Mouse (Mus musculus): ENCODE measurements around the gene Lrfn2.

Lrfn2 gene

GRCm38 (mm10) chr17:48931621-48932405 lies at the start of gene Lrfn2:
Gene Lrfn2 (plus strand): TSS chr17:48932379.
- peak; percentile 14 to 66 for DNase-seq (ENCODE audit: low spot score in 2 of 2)

GRCm38 (mm10) chr17:48887472-48888385 lies 44.5 kb upstream of the Lrfn2 start:
- no peak for DNase-seq (ENCODE audit: low spot score in 2 of 2)

GRCm38 (mm10) chr17:48905286-48906040 lies 26.7 kb upstream of the Lrfn2 start:
- no peak for DNase-seq (ENCODE audit: low spot score in 2 of 2)

- DNase-seq (ENCODE audit: low spot score in 2 of 2), result peak in 1 of 2 experiments; percentile 17
These were observed 18.7 kb upstream of the Lrfn2 start for GRCm38 (mm10) chr17:48913437-48913836.

GRCm38 (mm10) chr17:48917411-48917810 lies 14.8 kb upstream of the Lrfn2 start:
- peak in 1 of 2 experiments; percentile 16 for DNase-seq (ENCODE audit: low spot score in 2 of 2)

- DNase-seq (ENCODE audit: low spot score in 2 of 2), result no peak
These were observed 13.7 kb upstream of the Lrfn2 start for GRCm38 (mm10) chr17:48918458-48918857.

GRCm38 (mm10) chr17:48922905-48923304 lies 9.3 kb upstream of the Lrfn2 start:
- DNase-seq (ENCODE audit: low spot score in 2 of 2), result no peak

- DNase-seq (ENCODE audit: low spot score in 2 of 2), result no peak
These were observed 6.8 kb upstream of the Lrfn2 start for GRCm38 (mm10) chr17:48925426-48925825.

GRCm38 (mm10) chr17:48930994-48931393 lies 1.2 kb upstream of the Lrfn2 start:
- DNase-seq (ENCODE audit: low spot score in 2 of 2), result no peak

GRCm38 (mm10) chr17:48932406-48932906 lies 277 bp downstream of the Lrfn2 start:
- DNase-seq (ENCODE audit: low spot score in 2 of 2), result no peak

- no peak for DNase-seq (ENCODE audit: low spot score in 2 of 2)
These were observed 737 bp downstream of the Lrfn2 start for GRCm38 (mm10) chr17:48932916-48933315.

- no peak for DNase-seq (ENCODE audit: low spot score in 2 of 2)
These were observed 3.0 kb downstream of the Lrfn2 start for GRCm38 (mm10) chr17:48935201-48935600.

- no peak for DNase-seq (ENCODE audit: low spot score in 2 of 2)
These were observed 4.4 kb downstream of the Lrfn2 start for GRCm38 (mm10) chr17:48936445-48937141.

- DNase-seq (ENCODE audit: low spot score in 2 of 2), result no peak
These were observed 6.6 kb downstream of the Lrfn2 start for GRCm38 (mm10) chr17:48938711-48939220.

GRCm38 (mm10) chr17:48946315-48946714 lies 14.1 kb downstream of the Lrfn2 start:
- DNase-seq (ENCODE audit: low spot score in 2 of 2), result no peak

- DNase-seq (ENCODE audit: low spot score in 2 of 2), result no peak
These were observed 14.6 kb downstream of the Lrfn2 start for GRCm38 (mm10) chr17:48946765-48947164.

- no peak for DNase-seq (ENCODE audit: low spot score in 2 of 2)
These were observed 19.1 kb downstream of the Lrfn2 start for GRCm38 (mm10) chr17:48951250-48951649.

GRCm38 (mm10) chr17:48956033-48956631 lies 24.0 kb downstream of the Lrfn2 start:
- DNase-seq (ENCODE audit: low spot score in 2 of 2), result no peak

GRCm38 (mm10) chr17:48960161-48960698 lies 28.1 kb downstream of the Lrfn2 start:
- no peak for DNase-seq (ENCODE audit: low spot score in 2 of 2)

GRCm38 (mm10) chr17:48962646-48963045 lies 30.5 kb downstream of the Lrfn2 start:
- DNase-seq (ENCODE audit: low spot score in 2 of 2), result no peak

All from spleen, postnatal 10 days (tissue).